Mouse (Mus musculus) CD8-positive naive resting alpha-beta T cell, adult 2 months (primary cell): Measurements from ENCODE around the gene C1s1.
A peak's percentile ranks its signal among the peaks of the same experiment; 100 is the strongest.
"Not testable (repeated sequence)": the region's sequence is repeated elsewhere in the genome, so short reads cannot be mapped to it uniquely, and the experiment has no call there.

Experiments
- DNase-seq, 2 experiments: peaks; one replicate each; pipeline ENCODE4 v3.0.0; 2022; ENCODE audit warnings: low read depth in 2 of 2, low spot score in 2 of 2

The C1s1 gene

DNA sequence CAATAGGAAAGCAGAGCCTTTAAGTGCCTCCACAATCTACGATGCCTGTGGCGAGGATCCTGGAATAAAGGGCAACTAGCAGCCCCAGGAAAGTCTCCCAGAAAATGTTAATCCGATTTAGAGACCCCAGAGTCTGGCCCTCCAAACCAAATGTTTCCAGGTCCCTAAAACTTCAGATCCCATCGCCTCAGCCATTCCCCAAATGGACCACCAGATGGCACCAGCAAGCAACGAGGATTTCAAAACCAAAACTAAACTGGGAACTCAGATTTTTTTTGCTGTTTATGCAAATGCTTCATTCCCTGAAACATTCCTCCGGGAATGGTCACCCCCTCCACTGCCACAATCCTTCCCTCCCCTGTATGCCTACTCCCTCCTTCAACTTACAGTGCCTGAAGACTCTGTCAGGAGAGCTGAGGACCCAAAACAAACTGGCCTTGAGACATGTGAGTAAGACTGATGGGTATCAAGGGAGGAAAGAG, 29.8 kb downstream of the C1s1 start, which contains the start of gene C1ra:
Gene C1ra, plus strand, starts transcription at position 51 of the 482 bp plus-strand sequence.
- DNase-seq = peak; percentile 11 to 42

DNA sequence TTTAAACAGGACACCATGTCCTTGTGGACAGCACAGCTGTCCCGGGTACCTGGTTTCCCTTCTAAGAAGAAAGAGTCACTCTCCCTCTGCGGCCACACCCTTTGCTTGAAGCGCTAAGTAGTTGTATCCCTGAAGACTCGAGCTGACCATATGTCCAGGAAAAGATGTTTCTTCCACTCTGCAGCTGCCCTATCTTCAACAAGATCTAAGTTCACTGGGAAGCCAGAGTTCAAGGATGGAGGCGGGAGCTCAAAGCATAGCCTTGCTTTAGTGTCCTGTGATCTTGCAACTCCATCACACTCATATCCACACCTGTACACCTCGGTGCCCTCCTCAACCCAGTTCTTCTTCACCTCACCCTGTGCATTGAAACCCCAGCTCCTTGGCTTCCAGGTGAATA, 30.2 kb downstream of the C1s1 start:
- no peak for DNase-seq

DNA sequence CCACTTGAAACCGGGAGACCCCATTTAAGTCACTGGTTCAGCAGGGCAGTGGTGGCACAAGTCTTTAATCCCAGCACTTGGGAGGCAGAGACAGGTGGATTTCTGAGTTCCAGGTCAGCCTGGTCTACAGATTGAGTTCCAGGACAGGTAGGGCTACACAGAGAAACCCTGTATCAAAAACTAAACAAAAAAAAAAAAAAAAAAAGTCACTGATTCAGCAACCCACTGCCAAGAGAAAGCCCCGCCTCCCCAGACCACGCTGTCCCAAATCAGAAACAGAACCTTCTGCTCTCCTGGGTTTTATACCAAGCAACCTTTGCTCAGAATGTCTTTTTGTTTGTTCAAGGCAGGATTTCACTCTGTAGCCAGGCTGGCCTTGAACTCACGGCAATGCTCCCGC, 33.0 kb downstream of the C1s1 start:
- DNase-seq = not testable (repeated sequence)

DNA sequence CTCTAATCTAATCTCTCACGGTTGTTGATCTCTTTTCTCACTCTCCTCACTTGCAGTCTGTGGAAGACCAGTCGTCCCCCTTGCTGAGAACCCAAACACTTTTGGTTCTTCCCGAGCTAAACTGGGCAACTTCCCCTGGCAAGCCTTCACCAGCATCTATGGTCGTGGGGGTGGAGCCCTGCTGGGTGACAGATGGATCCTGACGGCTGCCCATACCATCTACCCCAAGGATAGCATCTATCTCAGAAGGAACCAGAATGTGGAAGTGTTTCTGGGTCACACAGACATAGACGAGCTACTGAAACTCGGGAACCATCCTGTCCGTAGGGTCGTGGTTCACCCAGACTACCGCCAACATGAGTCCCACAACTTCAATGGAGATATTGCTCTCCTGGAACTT, 33.9 kb downstream of the C1s1 start:
- no peak for DNase-seq

DNA sequence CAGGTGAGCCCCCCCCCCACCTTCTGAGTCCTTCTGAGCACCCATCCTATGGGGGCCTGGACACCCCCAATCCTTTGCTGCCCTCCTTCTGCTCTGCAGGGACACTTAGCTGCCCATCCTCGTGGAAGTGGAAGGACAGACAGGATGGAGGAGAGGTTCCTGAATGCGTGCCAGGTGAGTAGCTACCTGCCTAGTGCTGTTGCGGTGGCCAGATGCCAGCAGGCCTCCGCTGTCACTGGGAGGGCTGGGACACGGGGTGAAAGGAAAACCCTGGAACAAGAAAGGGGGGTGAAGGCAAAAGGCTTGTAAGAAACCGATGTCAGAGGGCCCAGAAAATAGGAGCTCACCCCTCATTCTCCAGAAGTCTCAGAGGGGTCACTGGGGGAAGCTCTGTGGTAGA, 35.2 kb downstream of the C1s1 start:
- DNase-seq = no peak

DNA sequence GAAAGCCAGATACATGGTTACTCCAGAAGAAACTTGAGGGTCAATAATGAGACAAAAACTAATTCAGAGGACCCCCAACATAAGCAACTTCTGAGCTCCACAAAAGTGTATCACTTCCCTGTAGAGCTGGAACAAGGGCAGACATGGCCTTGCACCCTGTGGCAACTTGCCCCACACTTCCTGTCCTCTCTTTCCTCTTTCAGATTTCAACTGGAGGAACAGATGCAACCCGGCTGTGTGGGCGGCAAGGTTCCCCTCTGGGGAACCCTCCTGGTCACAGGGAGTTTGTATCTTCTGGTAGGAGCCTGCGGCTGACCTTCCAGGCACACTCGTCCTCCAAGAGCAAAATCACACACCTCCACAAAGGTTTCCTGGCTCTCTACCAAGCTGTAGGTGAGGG, 37.1 kb downstream of the C1s1 start:
- no peak for DNase-seq

DNA sequence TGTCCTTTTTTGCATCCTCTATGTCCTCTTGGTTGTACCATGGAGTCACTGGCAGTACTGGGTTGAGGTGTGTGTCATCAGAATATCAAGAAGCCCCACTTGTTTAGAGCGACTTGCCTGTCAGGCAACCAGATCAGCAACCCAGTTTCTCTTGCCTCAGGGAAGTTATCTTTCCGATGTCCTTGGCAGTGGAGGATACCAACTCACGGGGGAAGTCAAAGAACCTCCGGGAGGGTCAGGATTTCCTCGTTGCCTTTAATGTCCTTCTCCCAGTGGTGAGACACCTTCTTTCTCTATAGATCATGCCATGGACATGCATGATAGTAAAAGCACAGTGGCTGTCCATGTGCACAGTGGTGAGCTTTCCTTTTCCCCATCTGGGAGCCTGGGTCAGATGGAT, 40.1 kb downstream of the C1s1 start:
- no peak for DNase-seq

DNA sequence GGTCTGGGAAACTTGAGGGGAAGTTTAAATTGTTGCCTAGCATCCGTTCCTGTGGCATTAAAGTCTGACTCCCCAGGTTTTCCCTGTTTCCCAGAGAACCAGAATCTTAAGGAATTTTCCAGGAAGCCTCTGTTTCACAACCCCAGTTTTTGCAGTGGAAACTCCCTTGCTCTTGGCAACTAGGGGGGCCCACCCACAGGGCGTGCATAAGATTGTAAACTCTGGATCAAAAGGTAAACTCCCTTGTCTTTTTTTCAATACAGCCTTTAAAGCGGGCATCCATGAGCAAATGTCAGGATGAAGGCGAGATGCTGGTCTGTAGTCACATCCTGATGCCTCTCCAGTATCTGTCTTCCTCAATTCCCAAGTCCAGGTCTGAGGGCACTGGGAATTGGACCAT, 40.7 kb downstream of the C1s1 start:
- no peak for DNase-seq

DNA sequence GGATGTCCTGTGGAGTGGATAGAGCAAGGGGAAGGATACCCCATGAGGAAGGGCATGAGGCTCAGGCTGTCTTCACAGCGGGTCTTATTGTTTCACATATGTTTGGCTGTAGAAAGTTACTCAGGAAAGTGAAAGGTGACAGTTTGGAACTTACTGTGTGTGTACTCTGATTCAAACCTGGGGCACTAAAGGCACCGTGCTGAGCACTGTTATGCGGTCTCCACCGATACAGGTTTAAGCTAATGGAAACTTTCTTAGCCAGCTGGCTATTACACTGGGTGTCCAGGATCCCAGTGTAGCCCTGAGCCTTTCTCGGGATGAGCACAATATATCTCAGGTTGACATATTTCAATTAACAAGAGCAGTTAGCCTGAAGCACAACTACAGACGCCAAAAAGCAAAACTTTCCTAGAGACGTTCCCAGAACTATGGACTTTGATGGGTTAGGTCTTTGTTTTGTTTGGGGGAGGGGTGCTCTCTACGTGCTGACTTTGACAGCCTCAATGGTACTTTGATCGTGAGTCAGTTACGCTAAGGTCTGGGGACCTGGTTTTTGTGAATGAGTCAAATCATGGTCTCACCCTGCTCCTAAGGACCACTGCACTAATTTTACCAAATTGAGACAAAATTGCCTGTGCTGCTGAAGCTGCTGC, 42.1 kb downstream of the C1s1 start:
- DNase-seq = no peak

DNA sequence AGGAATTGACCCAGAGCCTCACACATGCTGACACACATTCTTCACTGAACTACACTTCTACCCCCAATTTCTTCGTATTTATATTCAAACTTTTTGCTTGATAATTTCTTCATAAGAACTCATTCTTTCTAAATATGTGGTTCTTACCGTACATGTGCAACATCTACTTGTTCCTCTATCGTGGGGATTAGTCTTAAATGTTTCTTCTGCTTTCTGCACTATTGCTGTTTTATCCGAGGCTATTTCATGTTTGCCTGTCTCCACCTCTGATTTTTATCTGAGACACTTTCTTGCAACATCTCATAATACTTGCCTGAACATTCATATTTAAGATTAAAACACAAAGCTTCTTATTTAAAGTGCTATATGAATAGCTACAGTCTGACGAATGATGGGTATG, 46.1 kb downstream of the C1s1 start:
- DNase-seq = no peak

DNA sequence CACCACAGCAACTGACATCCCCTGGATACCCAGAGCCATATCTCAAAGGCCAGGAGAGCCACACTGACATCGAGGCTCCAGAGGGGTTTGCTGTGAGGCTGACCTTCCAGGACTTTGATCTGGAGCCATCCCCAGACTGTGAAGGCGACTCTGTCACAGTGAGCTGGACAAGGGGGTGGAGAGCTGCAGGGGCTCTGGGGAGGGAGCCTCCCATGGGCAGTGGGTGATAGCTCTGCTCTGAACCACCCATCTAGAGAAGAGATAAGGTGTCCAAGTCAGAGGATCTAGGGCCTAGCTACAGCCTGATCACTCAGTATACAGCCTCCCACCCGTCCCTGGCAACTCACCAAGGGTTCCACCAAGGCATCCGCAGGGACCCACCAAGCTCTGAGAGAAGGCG, 48.3 kb downstream of the C1s1 start:
- DNase-seq = no peak

DNA sequence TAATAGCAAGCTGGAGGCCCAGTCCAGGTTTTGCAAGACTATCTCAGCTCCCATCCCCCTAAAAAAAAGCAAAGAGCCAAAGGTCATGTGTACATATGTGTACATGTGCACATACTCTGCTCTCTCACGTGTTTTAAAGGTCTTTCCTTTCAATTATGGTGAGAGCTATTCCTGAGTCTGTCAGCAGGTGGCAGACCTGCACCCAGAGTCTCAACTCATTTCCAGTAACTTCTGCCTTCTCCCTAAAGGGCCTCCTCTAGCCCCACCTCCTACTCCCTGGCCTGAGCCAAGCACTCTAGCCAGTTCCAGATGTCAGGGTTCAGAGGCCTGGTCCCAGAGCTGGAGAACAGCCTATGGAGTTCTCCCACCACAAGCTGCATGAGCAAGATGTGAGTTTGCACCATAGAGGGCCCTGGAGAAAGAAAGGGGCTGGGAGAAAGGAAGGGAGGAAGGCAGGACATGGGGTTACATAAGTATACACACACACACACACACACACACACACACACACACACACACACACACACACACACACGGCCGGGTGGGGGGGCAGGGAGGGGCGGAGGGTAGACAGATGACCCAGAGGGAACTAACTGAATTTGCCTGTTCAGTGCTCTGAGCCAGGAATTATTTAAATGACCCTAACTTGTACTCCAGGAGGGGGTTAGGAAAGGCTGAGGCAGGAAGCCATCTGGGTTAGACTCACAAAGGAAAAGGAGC, 49.2 kb downstream of the C1s1 start, which contains the start of gene C1rl:
Gene C1rl, plus strand, starts transcription at position 272 of the 720 bp plus-strand sequence.
- peak; percentile 10 to 54 for DNase-seq

DNA sequence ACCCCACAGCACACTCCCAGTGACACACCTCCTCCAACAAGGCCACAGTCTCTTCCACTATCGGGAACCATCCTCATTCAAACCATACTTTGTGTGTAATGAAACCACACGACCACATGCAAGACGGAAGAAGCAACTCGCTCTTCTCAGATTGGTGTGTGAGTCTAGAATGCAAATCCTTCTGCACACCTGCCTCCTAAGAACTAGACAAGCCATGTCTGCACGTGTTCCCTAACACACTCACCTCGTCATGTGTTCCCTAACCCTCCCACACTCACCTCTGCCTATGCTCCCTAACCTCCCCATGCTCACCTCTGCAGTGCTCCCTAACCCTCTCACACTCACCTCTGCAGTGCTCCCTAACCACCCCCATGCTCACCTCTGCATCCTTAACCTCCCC, 50.7 kb downstream of the C1s1 start:
- DNase-seq = no peak

DNA sequence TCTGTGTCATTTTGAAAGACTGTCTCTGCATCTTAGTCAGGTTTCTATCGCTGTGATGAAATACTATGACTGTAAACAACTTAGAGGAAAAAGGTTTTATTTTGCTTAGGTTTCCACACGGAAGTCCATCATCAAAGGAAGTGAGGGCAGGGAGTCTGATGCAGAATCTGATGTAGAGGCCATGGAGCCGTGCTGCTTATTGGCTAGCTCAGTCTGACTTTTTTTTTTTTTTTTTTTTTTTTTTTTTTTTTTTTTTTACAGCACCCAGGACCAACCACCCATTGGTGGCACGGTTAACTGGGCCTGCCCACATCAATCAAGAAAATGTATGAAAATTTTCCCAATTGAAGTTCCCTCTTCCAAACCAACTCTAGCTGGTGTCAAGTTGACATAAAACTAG, 53.2 kb downstream of the C1s1 start:
- no peak for DNase-seq

DNA sequence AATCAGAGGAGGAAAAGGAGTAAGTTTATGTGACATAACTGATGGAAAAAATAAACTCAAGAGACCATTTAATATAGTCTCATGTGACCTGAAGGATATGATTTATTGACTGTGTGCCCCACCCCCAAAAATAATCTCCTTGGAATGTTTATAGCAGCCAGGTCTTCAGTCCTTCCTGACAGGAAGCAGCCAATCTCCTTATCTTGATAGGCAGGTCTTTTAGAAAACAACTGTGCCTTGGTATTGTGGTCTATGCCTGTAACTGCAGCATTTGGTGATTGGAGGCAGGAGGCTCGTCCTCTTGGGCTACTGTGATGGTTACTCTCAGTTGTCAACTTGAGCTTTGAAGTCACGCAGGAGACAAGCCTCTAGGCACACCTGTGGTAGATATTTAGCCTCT, 54.6 kb downstream of the C1s1 start:
- DNase-seq = no peak

DNA sequence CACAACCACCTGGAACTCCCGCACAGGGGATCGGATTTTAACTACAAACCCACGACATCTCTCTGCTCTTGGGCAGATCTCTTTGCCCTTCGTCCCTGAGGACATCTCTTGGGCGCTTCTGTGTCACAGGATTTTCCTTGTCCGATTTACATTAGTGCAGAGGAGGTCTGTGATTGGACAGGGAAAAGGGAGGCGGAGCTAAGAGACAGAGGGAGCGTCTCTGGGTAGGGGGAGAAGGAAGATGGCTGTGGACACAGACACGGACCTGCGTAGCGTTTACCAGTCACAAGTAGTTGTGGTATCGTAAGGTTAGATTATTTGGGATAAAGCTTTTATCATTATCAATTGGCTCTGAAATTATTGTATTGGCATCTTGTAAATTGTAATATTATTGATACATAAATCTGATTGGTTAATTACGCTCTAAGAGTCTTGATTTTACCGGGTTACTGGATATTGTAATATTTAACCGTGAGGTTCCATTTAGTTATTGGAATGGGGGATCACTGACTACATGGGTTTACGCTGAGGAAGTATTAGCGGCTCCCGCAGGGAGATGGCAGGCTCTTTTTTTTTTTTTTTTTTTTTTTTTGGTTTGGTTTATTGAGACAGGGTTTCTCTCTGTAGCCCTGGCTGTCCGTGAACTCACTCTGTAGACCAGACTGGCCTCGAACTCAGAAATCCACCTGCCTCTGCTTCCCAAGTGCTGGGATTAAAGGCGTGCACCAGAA, 56.6 kb downstream of the C1s1 start:
- DNase-seq = no peak

DNA sequence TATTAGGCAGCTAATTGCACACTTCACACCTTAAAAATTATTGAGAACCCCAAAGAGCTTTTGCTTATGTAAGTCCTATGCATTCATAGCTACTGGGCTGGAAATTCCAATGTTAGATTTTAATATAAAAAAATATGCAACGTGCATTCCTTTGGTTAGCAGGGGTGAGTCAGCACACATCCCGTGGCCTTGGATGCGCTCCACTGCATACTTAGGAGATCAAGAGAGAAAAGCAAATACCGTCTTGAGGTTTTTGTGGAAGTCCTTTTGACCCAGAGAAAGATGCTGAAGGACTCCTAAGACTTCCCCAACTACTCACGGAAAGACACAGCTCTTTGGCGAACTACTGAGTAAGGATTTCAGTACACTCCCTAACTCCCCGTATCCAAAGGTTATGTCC, 57.3 kb downstream of the C1s1 start:
- no peak for DNase-seq

DNA sequence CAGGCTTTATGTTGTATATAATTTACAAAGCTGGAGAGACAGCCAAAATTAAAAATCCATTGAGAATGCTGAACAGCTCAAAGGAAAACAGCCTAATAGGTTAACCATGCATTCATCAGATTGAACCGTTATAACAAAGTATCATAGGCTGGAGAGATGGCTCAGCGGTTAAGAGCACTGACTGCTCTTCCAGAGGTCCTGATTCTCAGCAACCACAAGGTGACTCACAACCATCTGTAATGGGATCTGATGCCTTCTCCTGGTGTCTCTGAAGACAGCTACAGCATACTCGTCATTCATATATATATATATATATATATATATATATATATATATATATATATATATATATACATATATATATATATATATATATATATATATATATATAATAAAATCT, 58.3 kb downstream of the C1s1 start:
- DNase-seq = not testable (repeated sequence)

DNA sequence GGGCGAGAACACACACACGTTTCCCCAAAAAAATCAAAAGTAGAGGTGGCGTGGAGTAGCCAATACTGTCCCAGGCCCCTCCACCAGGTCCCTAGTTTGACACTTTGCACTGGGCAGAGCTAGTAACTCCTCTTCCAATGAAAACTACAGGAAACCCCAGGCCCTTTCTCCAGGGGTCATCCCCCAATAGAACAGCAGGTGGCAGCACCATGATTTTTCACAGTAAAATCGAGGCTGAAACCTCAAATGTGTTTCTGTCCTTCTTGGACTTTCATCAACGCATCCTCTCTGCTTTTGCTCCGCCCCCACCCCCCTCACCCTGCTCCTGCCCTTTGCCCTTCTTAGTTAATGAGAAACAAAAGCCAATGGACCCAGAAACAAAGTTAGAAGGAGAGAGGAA, 60.6 kb downstream of the C1s1 start:
- DNase-seq = peak; percentile 24 to 56
